Mouse (Mus musculus) kidney, adult 2 months (tissue): Measurements from ENCODE around the gene Trappc3.

Experiments
- CTCF ChIP-seq: fragments of 200-500 bp; conservative IDR thresholded peaks from 2 replicates; pipeline ENCODE4 v1.5.1; 2011; ENCODE audit warnings: low read depth, mild to moderate bottlenecking, control low read depth, low read length, moderate library complexity, mixed read lengths; ENCODE audit not compliant: insufficient read depth, insufficient read length
- POLR2A ChIP-seq: fragments of 200-500 bp; IDR thresholded peaks from one replicate; pipeline ENCODE4 v1.6.1; 2011; ENCODE audit warnings: low read depth, low read length, control low read depth

DNA sequence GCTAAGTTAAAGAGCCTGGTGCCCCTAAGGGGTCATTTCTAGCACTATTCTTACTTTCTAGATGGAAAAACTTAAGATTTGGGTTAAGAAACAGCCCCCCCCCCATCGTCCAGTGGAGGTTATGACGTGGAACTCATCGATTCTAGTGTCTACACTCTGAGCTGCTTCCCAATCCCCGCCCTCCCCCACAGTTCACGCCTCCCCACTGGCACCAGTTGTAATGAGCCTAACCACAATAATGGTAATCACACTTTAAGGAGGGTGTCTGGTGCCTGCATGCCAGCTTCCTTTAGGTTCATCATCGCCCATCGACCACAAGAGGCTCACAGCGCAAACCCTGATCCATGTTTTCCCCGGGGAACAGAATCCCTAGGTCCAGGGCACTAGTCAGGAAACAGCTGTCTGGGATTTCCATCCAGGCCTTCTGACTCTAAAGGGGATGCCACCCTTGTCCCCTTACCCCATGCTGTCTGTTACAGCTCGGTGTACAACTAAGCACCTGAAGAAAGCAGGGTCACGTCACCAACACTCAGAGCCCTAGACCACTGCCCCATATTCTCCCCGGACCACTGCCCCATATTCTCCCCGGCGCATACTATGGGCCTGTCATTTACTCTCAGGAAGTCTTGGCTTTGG lies 8.4 kb upstream of the Trappc3 start:
- TF ChIP-seq CTCF (no peak), POLR2A (no peak)
